Mouse (Mus musculus) kidney, adult 18-20 months (tissue): ENCODE data around the gene Hsph1.

Experiments used
- DNase-seq: peaks from one replicate; pipeline ENCODE4 v3.0.0; 2021

Hsph1 gene

GRCm38 (mm10) chr5:149587327-149587895, 48.8 kb downstream of the Hsph1 start:
- DNase-seq: no peak

DNA sequence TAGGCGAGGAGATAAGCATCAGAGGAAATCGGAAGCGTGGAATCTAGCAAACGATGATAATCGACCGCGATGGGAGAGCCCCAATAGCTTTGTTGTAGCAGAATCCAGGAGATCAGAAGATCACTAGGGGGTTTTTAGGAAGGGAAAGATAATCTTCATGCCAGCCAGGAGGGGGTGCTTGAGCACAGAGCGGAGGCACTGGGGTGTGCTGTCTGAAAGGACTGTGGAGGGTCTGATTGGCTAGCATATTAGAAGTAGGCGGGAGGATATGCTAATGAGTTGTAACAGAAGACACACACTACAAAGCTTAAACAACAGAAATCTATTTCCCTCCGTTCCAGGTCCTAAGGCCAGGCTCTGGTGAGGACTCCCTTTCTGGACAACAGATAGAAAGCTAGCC, 50.3 kb downstream of the Hsph1 start:
- DNase-seq: no peak

GRCm38 (mm10) chr5:149585231-149585630, 50.9 kb downstream of the Hsph1 start:
- no peak for DNase-seq

DNA sequence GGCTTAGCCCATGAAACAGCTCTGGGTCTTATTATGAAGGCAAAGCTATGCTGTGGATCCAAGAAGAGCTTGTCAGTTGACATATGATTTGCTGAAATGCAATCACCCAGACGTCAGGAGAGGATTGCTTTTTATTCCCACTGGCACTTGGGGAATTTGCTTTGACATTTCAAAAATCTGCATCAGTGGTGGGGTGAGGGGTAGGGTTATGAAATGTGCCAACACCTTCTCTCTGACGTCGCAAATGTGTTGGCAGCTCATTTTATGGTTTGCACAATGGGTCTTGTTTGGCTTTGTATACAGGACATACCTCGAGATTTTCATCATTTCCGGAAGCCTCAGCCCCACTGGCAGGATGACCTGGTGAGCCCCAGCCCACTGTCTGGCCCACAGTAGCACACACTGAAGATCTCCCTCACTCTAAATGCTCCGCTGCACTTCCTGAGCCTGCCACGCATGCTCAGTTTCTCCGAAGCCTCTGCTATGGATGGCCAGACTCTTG, 52.0 kb downstream of the Hsph1 start:
- DNase-seq: no peak

- DNase-seq: no peak
Observed at GRCm38 (mm10) chr5:149583507-149583906, 52.7 kb downstream of the Hsph1 start.

GRCm38 (mm10) chr5:149582642-149583262, 53.4 kb downstream of the Hsph1 start:
- no peak for DNase-seq

- DNase-seq: no peak
Observed at GRCm38 (mm10) chr5:149577449-149577848, 58.7 kb downstream of the Hsph1 start.

GRCm38 (mm10) chr5:149576977-149577376, 59.2 kb downstream of the Hsph1 start:
- DNase-seq: no peak

- no peak for DNase-seq
Observed at GRCm38 (mm10) chr5:149568993-149569392, 67.2 kb downstream of the Hsph1 start.

GRCm38 (mm10) chr5:149566957-149567356, 69.2 kb downstream of the Hsph1 start:
- no peak for DNase-seq

- DNase-seq: no peak
Observed at GRCm38 (mm10) chr5:149566026-149566425, 70.2 kb downstream of the Hsph1 start.
